Mouse (Mus musculus): Measurements from ENCODE around the gene Cks2. TPM values are rescaled to one million over a fixed set of nuclear protein-coding genes. Genes with fewer than 3 reads are reported as not detected.
"Not testable (repeated sequence)": the region's sequence is repeated elsewhere in the genome, so short reads cannot be mapped to it uniquely, and the experiment has no call there.

Cks2 gene
- total and polyA plus RNA-seq, 3 experiments: 0.50 to 1.6 (median 1.2) TPM

- no peaks in the 10 kb centered on the region for H3K79me2 ChIP-seq (replicated peaks; ENCODE audit: control insufficient read depth, insufficient read depth, low read length)
- no peak for DNase-seq
- no peak for TF ChIP-seq EP300 (IDR thresholded peaks at IDR 0.05; ENCODE audit: insufficient read depth, low read depth, low read length)
- TF ChIP-seq CTCF (IDR thresholded peaks at IDR 0.05): no peak
- no peak for TF ChIP-seq POLR2A (IDR thresholded peaks at IDR 0.05; ENCODE audit: insufficient read depth, low read depth, low read length)
- no peaks in the 10 kb centered on the region for H3K36me3 ChIP-seq (ENCODE audit: control insufficient read depth, insufficient read depth, low read length)
- no peak overlapping the region for H3K4me3 ChIP-seq
- H3K27ac ChIP-seq: no peak overlapping the region
- H3K27me3 ChIP-seq (ENCODE audit: control insufficient read depth, insufficient read depth, low read length): no peaks in the 10 kb centered on the region
- 78% methylated on average over 6 of the region's 6 CpGs for WGBS
- H3K4me1 ChIP-seq (ENCODE audit: control insufficient read depth, insufficient read depth, low read length): no peaks in the 10 kb centered on the region
- intact Hi-C loops (cut with DNase I): no loop called here
- H3K9ac ChIP-seq (ENCODE audit: low read depth, low read length): no peak overlapping the region
These were observed 16.7 kb upstream of the Cks2 start for GRCm38 (mm10) chr13:51628273-51628848.

DNA sequence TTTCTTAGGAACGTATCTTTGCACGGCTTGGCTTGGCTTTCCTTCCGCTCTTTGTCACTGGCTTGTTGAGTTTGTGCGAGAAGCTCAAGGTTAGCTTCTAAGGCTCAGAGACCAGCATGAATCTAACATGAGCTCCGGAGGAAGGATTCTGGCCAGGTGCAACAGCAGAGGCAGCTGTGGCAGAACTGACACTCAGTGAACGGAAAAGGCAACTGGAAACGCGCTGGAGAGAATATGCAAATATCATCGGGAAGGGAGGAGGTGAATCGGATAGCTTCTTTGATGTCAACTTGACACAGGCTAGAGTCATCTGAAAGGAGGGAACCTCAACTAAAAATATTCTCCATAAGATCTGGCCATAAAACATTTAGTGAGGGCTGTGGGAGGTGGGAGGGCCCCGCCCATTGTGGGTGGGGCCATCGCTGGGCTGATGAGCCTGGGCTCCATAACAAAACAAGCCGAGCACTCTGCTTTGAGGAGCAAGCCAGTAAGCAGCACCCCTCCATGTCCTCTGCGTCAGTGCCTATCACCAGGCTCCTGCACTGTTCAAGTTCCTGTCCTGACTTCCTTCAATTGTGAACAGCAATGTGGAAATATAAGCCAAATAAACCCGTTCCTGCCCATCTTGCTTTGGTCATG lies 13.6 kb upstream of the Cks2 start:
- no peaks in the 10 kb centered on the region for H3K79me2 ChIP-seq (replicated peaks; ENCODE audit: control insufficient read depth, insufficient read depth, low read length)
- H3K4me1 ChIP-seq (ENCODE audit: control insufficient read depth, insufficient read depth, low read length): no peaks in the 10 kb centered on the region
- no peaks in the 10 kb centered on the region for H3K27me3 ChIP-seq (ENCODE audit: control insufficient read depth, insufficient read depth, low read length)
- no peaks in the 10 kb centered on the region for H3K36me3 ChIP-seq (ENCODE audit: control insufficient read depth, insufficient read depth, low read length)
- H3K4me3 ChIP-seq: no peak overlapping the region
- TF ChIP-seq CTCF (IDR thresholded peaks at IDR 0.05): no peak
- TF ChIP-seq EP300 (IDR thresholded peaks at IDR 0.05; ENCODE audit: insufficient read depth, low read depth, low read length): no peak
- no peak for TF ChIP-seq POLR2A (IDR thresholded peaks at IDR 0.05; ENCODE audit: insufficient read depth, low read depth, low read length)
- intact Hi-C loops (cut with DNase I): no loop called here
- no peak for DNase-seq
- 73% methylated on average over 15 of the region's 15 CpGs for WGBS
- no peak overlapping the region for H3K9ac ChIP-seq (ENCODE audit: low read depth, low read length)
- H3K27ac ChIP-seq: no peak overlapping the region

GRCm38 (mm10) chr13:51632560-51633218 lies 12.3 kb upstream of the Cks2 start:
- intact Hi-C loops (cut with DNase I): no loop called here
- Histone ChIP-seq H3K27ac (no peak overlapping the region), H3K4me3 (no peak overlapping the region), H3K79me2 (replicated peaks; ENCODE audit: control insufficient read depth, insufficient read depth, low read length) (no peaks in the 10 kb centered on the region), H3K4me1 (ENCODE audit: control insufficient read depth, insufficient read depth, low read length) (no peaks in the 10 kb centered on the region), H3K9ac (ENCODE audit: low read depth, low read length) (no peak overlapping the region), H3K36me3 (ENCODE audit: control insufficient read depth, insufficient read depth, low read length) (no peaks in the 10 kb centered on the region), H3K27me3 (ENCODE audit: control insufficient read depth, insufficient read depth, low read length) (no peaks in the 10 kb centered on the region)
- no peak for DNase-seq
- TF ChIP-seq POLR2A (IDR thresholded peaks at IDR 0.05; ENCODE audit: insufficient read depth, low read depth, low read length): no peak
- no peak for TF ChIP-seq CTCF (IDR thresholded peaks at IDR 0.05)
- TF ChIP-seq EP300 (IDR thresholded peaks at IDR 0.05; ENCODE audit: insufficient read depth, low read depth, low read length): no peak
- WGBS: 84% methylated on average over 5 of the region's 5 CpGs

GRCm38 (mm10) chr13:51635384-51635783 lies 9.6 kb upstream of the Cks2 start:
- H3K36me3 ChIP-seq (ENCODE audit: control insufficient read depth, insufficient read depth, low read length); intact Hi-C loops (cut with DNase I); H3K27me3 ChIP-seq (ENCODE audit: control insufficient read depth, insufficient read depth, low read length); H3K9ac ChIP-seq (ENCODE audit: low read depth, low read length); DNase-seq; H3K4me3 ChIP-seq; H3K79me2 ChIP-seq (replicated peaks; ENCODE audit: control insufficient read depth, insufficient read depth, low read length); H3K27ac ChIP-seq; H3K4me1 ChIP-seq (ENCODE audit: control insufficient read depth, insufficient read depth, low read length): not testable (repeated sequence)
- 31% methylated on average over 6 of the region's 9 CpGs for WGBS

DNA sequence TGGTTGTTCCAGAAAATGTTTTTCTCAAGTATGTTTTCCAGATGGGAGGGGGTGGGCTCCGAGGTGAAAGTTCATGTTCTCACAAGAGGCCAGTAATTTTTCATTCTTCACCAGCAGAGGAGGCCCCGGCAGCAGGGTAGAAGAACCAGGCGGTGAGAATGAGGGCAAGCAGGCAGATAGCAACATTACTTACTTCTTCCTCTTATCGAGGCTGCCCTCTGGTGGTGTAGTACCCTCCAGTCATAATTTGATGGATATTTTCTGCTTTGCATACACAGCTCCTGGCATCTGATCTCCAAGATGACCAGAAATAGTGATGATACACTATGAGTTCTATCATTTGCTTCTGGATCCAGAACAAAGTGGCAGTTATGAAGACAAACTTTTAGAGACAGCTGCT lies 6.1 kb upstream of the Cks2 start:
- Histone ChIP-seq H3K27ac (no peak overlapping the region), H3K9ac (ENCODE audit: low read depth, low read length) (no peak overlapping the region), H3K27me3 (ENCODE audit: control insufficient read depth, insufficient read depth, low read length) (no peaks in the 10 kb centered on the region), H3K4me3 (no peak overlapping the region), H3K36me3 (ENCODE audit: control insufficient read depth, insufficient read depth, low read length) (no peaks in the 10 kb centered on the region), H3K4me1 (ENCODE audit: control insufficient read depth, insufficient read depth, low read length) (no peaks in the 10 kb centered on the region), H3K79me2 (replicated peaks; ENCODE audit: control insufficient read depth, insufficient read depth, low read length) (no peaks in the 10 kb centered on the region)
- 92% methylated on average over 4 of the region's 4 CpGs for WGBS
- intact Hi-C loops (cut with DNase I): no loop called here
- DNase-seq: no peak
- TF ChIP-seq EP300 (IDR thresholded peaks at IDR 0.05; ENCODE audit: insufficient read depth, low read depth, low read length) (no peak), CTCF (IDR thresholded peaks at IDR 0.05) (0 out of 2 replicates have a peak, but pooled peaks have one; percentile 10)

DNA sequence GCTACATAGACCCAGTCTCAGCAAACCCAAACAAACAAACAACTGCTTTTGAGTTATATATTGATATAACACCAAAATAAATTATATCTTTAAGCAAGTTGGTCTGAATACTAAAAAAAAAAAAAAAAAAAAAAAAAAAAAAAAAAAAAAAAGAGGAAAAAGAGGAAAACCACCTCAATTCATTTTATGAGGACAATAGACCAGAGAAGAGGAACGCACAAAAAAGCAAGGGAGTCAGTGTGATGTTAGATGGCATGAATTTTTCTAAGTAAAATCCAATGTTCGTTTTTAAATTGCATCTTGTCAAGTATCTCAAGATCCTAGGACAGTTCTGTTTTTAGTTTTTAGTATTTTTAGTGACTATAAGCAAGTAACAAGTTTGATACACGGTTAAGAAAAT lies 3.6 kb upstream of the Cks2 start:
- H3K27ac ChIP-seq: no peak overlapping the region
- H3K36me3 ChIP-seq (ENCODE audit: control insufficient read depth, insufficient read depth, low read length): no peaks in the 10 kb centered on the region
- H3K27me3 ChIP-seq (ENCODE audit: control insufficient read depth, insufficient read depth, low read length): no peaks in the 10 kb centered on the region
- TF ChIP-seq CTCF (IDR thresholded peaks at IDR 0.05): no peak
- no peak for TF ChIP-seq EP300 (IDR thresholded peaks at IDR 0.05; ENCODE audit: insufficient read depth, low read depth, low read length)
- TF ChIP-seq POLR2A (IDR thresholded peaks at IDR 0.05; ENCODE audit: insufficient read depth, low read depth, low read length): no peak
- 86% methylated on average over 3 of the region's 3 CpGs for WGBS
- H3K4me3 ChIP-seq: no peak overlapping the region
- intact Hi-C loops (cut with DNase I): no loop called here
- H3K79me2 ChIP-seq (replicated peaks; ENCODE audit: control insufficient read depth, insufficient read depth, low read length): no peaks in the 10 kb centered on the region
- no peak overlapping the region for H3K9ac ChIP-seq (ENCODE audit: low read depth, low read length)
- H3K4me1 ChIP-seq (ENCODE audit: control insufficient read depth, insufficient read depth, low read length): 0 out of 2 replicates have a peak, but pooled peaks cover 1% of the 10 kb centered on the region
- no peak for DNase-seq
